Mouse (Mus musculus) layer of hippocampus, postnatal 36 days (tissue): ENCODE data around the gene Ugcg. TPM values are rescaled to one million over a fixed set of nuclear protein-coding genes. Genes with fewer than 3 reads are reported as not detected.
"Not testable (repeated sequence)": the region's sequence is repeated elsewhere in the genome, so short reads cannot be mapped to it uniquely, and the experiment has no call there.

Source experiments
- DNase-seq, 2 experiments: peaks; one replicate each; pipeline ENCODE4 v3.0.0; 2022
- total RNA-seq, 2 experiments: library from RNA; stranded (reverse); gene quantifications; 2 replicates each; pipeline ENCODE4 v1.2.3; 2021

Gene Ugcg
- total RNA-seq, 2 experiments from 2014 or later, result 67.3 to 75.2 TPM

- no peak for DNase-seq
These were observed 70.7 kb downstream of the Ugcg start for GRCm38 (mm10) chr4:59259806-59260205.

- no peak for DNase-seq
These were observed 71.9 kb downstream of the Ugcg start for GRCm38 (mm10) chr4:59260871-59261515.

- not testable (repeated sequence) for DNase-seq
These were observed 72.5 kb downstream of the Ugcg start for GRCm38 (mm10) chr4:59261582-59261981.

GRCm38 (mm10) chr4:59262156-59262555 is 73.1 kb downstream of the Ugcg start:
- DNase-seq, result no peak

- DNase-seq, result no peak
These were observed 74.4 kb downstream of the Ugcg start for GRCm38 (mm10) chr4:59263418-59263817.

- DNase-seq, result no peak
These were observed 75.6 kb downstream of the Ugcg start for GRCm38 (mm10) chr4:59264611-59265095.

GRCm38 (mm10) chr4:59265182-59265581 is 76.1 kb downstream of the Ugcg start:
- no peak for DNase-seq

- no peak for DNase-seq
These were observed 76.6 kb downstream of the Ugcg start for GRCm38 (mm10) chr4:59265631-59266030.

Other genes with a start within 250 kb of the Ugcg start
- 10 to 100 TPM; 43.7 to 45.2 TPM for gene Zkscan16, start 245.6 kb upstream of the Ugcg start, total RNA-seq
- 1 to 10 TPM; 3.6 to 4.2 TPM for gene Ptgr1, start 202.1 kb upstream of the Ugcg start, total RNA-seq
- gene Dnajc25, start 194.2 kb upstream of the Ugcg start, total RNA-seq, result 1 to 10 TPM; 4.4 to 6.6 TPM
- 1 to 10 TPM; 1.1 to 2.8 TPM for gene Gm20503, start 186.0 kb upstream of the Ugcg start, total RNA-seq
- 100 to 1,000 TPM in 1 of 2 experiments, 10 to 100 TPM in 1; 95.6 to 105 TPM for gene Gng10, start 154.2 kb upstream of the Ugcg start, total RNA-seq
- not detected for gene AI481877, start 50.3 kb upstream of the Ugcg start, total RNA-seq
- gene Susd1, start 249.4 kb downstream of the Ugcg start, total RNA-seq, result 1 to 10 TPM; 6.3 to 8.2 TPM